Mouse (Mus musculus): ENCODE measurements at regions not wholly inside any gene's neighbourhood (a gene's known extent, or its start where the extent isn't known, plus 50 kb on each side); places are given as distances from the start of the nearest gene placed in this dataset.

DNA sequence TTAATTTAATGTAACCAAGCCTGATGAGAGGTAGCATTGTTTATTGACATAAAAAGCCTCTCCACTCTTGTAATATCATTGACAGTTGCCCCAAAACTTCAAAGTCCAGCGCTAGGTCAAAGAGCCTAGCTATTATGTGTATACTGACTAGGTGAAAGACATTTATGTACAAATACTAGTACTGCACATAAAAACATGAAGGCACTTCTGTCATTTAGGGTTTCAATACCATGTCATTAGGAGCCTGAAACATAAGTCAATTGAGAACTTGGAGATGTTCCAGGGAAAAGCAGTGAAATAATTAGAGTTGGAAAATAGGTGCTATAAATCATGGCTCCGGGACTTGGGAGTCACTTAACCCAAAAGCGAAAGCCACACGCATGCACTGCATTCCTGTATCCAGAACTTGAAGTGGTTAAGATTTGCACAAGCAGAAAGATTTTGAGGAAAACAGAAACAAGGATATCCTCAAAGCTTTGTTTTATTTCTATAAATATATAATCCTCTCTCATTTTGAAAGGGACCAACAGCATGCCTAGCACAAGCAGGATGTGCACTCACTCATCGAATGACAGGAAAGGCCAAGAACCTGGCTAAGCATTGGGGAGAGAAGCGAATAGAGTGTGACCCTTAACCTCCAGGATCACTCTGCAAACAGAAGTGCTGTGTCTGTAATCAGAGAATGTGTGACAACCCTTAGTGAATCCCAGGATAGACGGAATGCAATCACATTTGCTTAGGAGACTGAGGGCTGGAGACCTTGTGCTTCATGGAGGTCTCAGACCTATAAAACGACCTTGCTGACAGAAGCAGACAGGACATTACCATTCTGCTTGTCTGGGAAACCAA is 176.3 kb upstream of the Crim1 start:
- Histone ChIP-seq H3K27me3 (replicated peaks; ENCODE audit: insufficient read depth, low read length) (no peaks in the 10 kb centered on the region), H3K27ac (ENCODE audit: low read length) (no peak overlapping the region), H3K4me1 (ENCODE audit: insufficient read depth, low read depth, low read length) (no peaks in the 10 kb centered on the region), H3K4me2 (replicated peaks; ENCODE audit: low read depth, low read length) (no peak overlapping the region), H3K9ac (replicated peaks; ENCODE audit: low read depth) (no peak overlapping the region), H3K4me3 (ENCODE audit: low read depth, low read length) (no peak overlapping the region), H3K36me3 (ENCODE audit: insufficient read depth, low read length) (no peaks in the 10 kb centered on the region), H3K9me3 (ENCODE audit: low read length) (no peaks in the 10 kb centered on the region)
- DNase-seq (ENCODE audit: low spot score) = no peak
- no peak for ATAC-seq
- 27% methylated on average over 8 of the region's 8 CpGs for WGBS
- TF ChIP-seq EP300 (IDR thresholded peaks at IDR 0.05) (no peak), CTCF (IDR thresholded peaks at IDR 0.05) (no peak)

GRCm38 (mm10) chr17:78024356-78024723 is 175.7 kb upstream of the Crim1 start:
- ATAC-seq (no peak), DNase-seq (ENCODE audit: low spot score) (no peak)
- Histone ChIP-seq H3K9me3 (ENCODE audit: low read length) (no peaks in the 10 kb centered on the region), H3K27ac (ENCODE audit: low read length) (no peak overlapping the region), H3K27me3 (replicated peaks; ENCODE audit: insufficient read depth, low read length) (no peaks in the 10 kb centered on the region), H3K36me3 (ENCODE audit: insufficient read depth, low read length) (no peaks in the 10 kb centered on the region), H3K4me3 (ENCODE audit: low read depth, low read length) (no peak overlapping the region), H3K9ac (replicated peaks; ENCODE audit: low read depth) (no peak overlapping the region), H3K4me2 (replicated peaks; ENCODE audit: low read depth, low read length) (no peak overlapping the region), H3K4me1 (ENCODE audit: insufficient read depth, low read depth, low read length) (no peaks in the 10 kb centered on the region)
- no peak for TF ChIP-seq CTCF (IDR thresholded peaks at IDR 0.05)
- TF ChIP-seq EP300 (IDR thresholded peaks at IDR 0.05) = no peak
- WGBS = 53% methylated on average over 3 of the region's 3 CpGs

- 62% methylated on average over 7 of the region's 7 CpGs for WGBS
- Histone ChIP-seq H3K4me2 (replicated peaks; ENCODE audit: low read depth, low read length) (no peak overlapping the region), H3K4me1 (ENCODE audit: insufficient read depth, low read depth, low read length) (no peaks in the 10 kb centered on the region), H3K27me3 (replicated peaks; ENCODE audit: insufficient read depth, low read length) (no peaks in the 10 kb centered on the region), H3K27ac (ENCODE audit: low read length) (no peak overlapping the region), H3K9ac (replicated peaks; ENCODE audit: low read depth) (no peak overlapping the region), H3K36me3 (ENCODE audit: insufficient read depth, low read length) (no peaks in the 10 kb centered on the region), H3K4me3 (ENCODE audit: low read depth, low read length) (no peak overlapping the region), H3K9me3 (ENCODE audit: low read length) (no peaks in the 10 kb centered on the region)
- ATAC-seq (no peak), DNase-seq (ENCODE audit: low spot score) (no peak)
- no peak for TF ChIP-seq CTCF (IDR thresholded peaks at IDR 0.05)
- no peak for TF ChIP-seq EP300 (IDR thresholded peaks at IDR 0.05)
Observed at GRCm38 (mm10) chr17:78025294-78025693, 174.8 kb upstream of the Crim1 start.

- ATAC-seq = no peak
Observed at GRCm38 (mm10) chr17:78035648-78036047, 164.4 kb upstream of the Crim1 start.

DNA sequence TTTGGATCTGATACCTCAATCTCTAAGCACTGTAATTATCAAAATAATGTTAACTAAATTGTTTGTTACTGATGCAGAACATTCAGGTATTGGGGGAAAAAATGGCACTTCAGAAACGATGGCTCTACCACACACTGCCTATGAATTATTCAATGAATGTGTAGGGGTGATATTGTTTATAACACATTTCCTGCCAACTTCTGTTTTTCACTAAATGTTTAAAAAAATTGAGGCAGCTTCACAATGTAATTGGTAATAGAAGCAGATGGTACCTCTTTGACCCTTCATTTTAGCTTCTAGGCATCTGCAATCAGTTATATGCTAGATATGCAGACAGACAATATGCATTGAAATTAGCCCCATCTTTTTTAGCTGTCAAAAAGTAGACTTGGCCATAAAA is 159.7 kb upstream of the Crim1 start:
- H3K27ac ChIP-seq (ENCODE audit: low read length) = no peak overlapping the region
- no peaks in the 10 kb centered on the region for H3K9me3 ChIP-seq (ENCODE audit: low read length)
- no peak for TF ChIP-seq CTCF (IDR thresholded peaks at IDR 0.05)
- TF ChIP-seq EP300 (IDR thresholded peaks at IDR 0.05) = no peak
- no peaks in the 10 kb centered on the region for H3K36me3 ChIP-seq (ENCODE audit: insufficient read depth, low read length)
- ATAC-seq (no peak), DNase-seq (ENCODE audit: low spot score) (no peak)
- no peaks in the 10 kb centered on the region for H3K27me3 ChIP-seq (replicated peaks; ENCODE audit: insufficient read depth, low read length)
- H3K4me3 ChIP-seq (ENCODE audit: low read depth, low read length) = no peak overlapping the region
- no peaks in the 10 kb centered on the region for H3K4me1 ChIP-seq (ENCODE audit: insufficient read depth, low read depth, low read length)
- H3K9ac ChIP-seq (replicated peaks; ENCODE audit: low read depth) = no peak overlapping the region
- H3K4me2 ChIP-seq (replicated peaks; ENCODE audit: low read depth, low read length) = no peak overlapping the region
- WGBS = 60% methylated on average over 1 of the region's 1 CpGs

More at GRCm38 (mm10) chr17:78035648-78036047, 164.4 kb upstream of the Crim1 start:
- 67% methylated on average over 3 of the region's 3 CpGs for WGBS
- H3K4me1 ChIP-seq (ENCODE audit: insufficient read depth, low read depth, low read length) = no peaks in the 10 kb centered on the region
- no peak for TF ChIP-seq EP300 (IDR thresholded peaks at IDR 0.05)
- peak; percentile 4; the same call in 1 of the 2 replicates for TF ChIP-seq CTCF (IDR thresholded peaks at IDR 0.05)
- H3K27ac ChIP-seq (ENCODE audit: low read length) = no peak overlapping the region
- no peak overlapping the region for H3K9ac ChIP-seq (replicated peaks; ENCODE audit: low read depth)
- no peak overlapping the region for H3K4me2 ChIP-seq (replicated peaks; ENCODE audit: low read depth, low read length)
- H3K36me3 ChIP-seq (ENCODE audit: insufficient read depth, low read length) = no peaks in the 10 kb centered on the region
- no peaks in the 10 kb centered on the region for H3K9me3 ChIP-seq (ENCODE audit: low read length)
- no peak for DNase-seq (ENCODE audit: low spot score)
- no peaks in the 10 kb centered on the region for H3K27me3 ChIP-seq (replicated peaks; ENCODE audit: insufficient read depth, low read length)
- H3K4me3 ChIP-seq (ENCODE audit: low read depth, low read length) = no peak overlapping the region

DNA sequence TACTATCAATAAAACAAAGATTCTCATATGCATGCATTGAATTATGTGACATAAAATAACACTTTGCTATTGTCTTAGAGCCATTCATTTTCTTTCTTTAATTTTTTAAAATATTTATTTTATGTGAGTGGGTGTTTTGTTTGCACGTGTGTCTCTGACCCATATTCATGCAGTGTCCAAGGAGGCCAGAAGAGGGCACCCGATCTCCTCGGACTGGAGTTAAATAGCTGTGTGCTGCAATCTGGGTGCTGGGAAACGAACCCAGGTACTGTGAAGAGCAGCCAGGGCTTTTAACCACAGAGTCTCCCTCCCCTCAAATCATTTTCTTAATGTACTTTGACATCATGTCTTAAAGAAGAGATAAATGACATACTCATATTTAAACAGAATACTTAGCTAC is 158.8 kb upstream of the Crim1 start:
- Histone ChIP-seq H3K4me2 (replicated peaks; ENCODE audit: low read depth, low read length) (no peak overlapping the region), H3K9ac (replicated peaks; ENCODE audit: low read depth) (no peak overlapping the region), H3K27me3 (replicated peaks; ENCODE audit: insufficient read depth, low read length) (no peaks in the 10 kb centered on the region), H3K36me3 (ENCODE audit: insufficient read depth, low read length) (no peaks in the 10 kb centered on the region), H3K4me1 (ENCODE audit: insufficient read depth, low read depth, low read length) (no peaks in the 10 kb centered on the region), H3K9me3 (ENCODE audit: low read length) (no peaks in the 10 kb centered on the region), H3K4me3 (ENCODE audit: low read depth, low read length) (no peak overlapping the region), H3K27ac (ENCODE audit: low read length) (no peak overlapping the region)
- DNase-seq (ENCODE audit: low spot score) = no peak
- TF ChIP-seq EP300 (IDR thresholded peaks at IDR 0.05) (no peak), CTCF (IDR thresholded peaks at IDR 0.05) (no peak)
- WGBS = 78% methylated on average over 4 of the region's 4 CpGs
- no peak for ATAC-seq
